Mouse (Mus musculus): ENCODE data around the gene Yaf2. TPM values are rescaled to one million over a fixed set of nuclear protein-coding genes. Genes with fewer than 3 reads are reported as not detected.
A peak's percentile ranks its signal among the peaks of the same experiment; 100 is the strongest.
"Not testable (repeated sequence)": the region's sequence is repeated elsewhere in the genome, so short reads cannot be mapped to it uniquely, and the experiment has no call there.

Yaf2 gene
- polyA plus RNA-seq, 2 experiments from 2014 or later, result 30.5 to 34.1 TPM

- ATAC-seq, result peak; percentile 66
Measured at GRCm38 (mm10) chr15:93251553-93252250, 85.0 kb downstream of the Yaf2 start.

- no peak for ATAC-seq
Measured at GRCm38 (mm10) chr15:93243202-93243601, 93.5 kb downstream of the Yaf2 start.

GRCm38 (mm10) chr15:93236456-93236855, 100.3 kb downstream of the Yaf2 start:
- not testable (repeated sequence) for ATAC-seq

Other genes starting within 250 kb of the Yaf2 start
- gene Gxylt1, start 61.8 kb downstream of the Yaf2 start, polyA plus RNA-seq (2017; shearing (Covaris generic)), result 1 to 10 TPM; 4.6 to 6.4 TPM
- gene Zcrb1, start 61.4 kb upstream of the Yaf2 start, polyA plus RNA-seq (2017; shearing (Covaris generic)), result 10 to 100 TPM; 82.4 to 97.3 TPM
- 10 to 100 TPM; 35.1 to 41.6 TPM for gene Pphln1, start 61.4 kb upstream of the Yaf2 start, polyA plus RNA-seq (2017; shearing (Covaris generic))